Mouse (Mus musculus) forebrain, embryonic 14.5 days (tissue): ENCODE data around the gene Dgkh. TPM values are rescaled to one million over a fixed set of nuclear protein-coding genes. Genes with fewer than 3 reads are reported as not detected.
"Not testable (repeated sequence)": the region's sequence is repeated elsewhere in the genome, so short reads cannot be mapped to it uniquely, and the experiment has no call there.

ENCODE experiments used
- ATAC-seq: fragments of 200-750 bp; cut with Nextera tagmentation; 2 replicates; pipeline ENCODE4 v1.8.0; 2017; ENCODE audit warnings: mild to moderate bottlenecking, moderate library complexity
- DNase-seq: peaks from one replicate; pipeline ENCODE4 v3.0.0-alpha.2; 2015; ENCODE audit warnings: low spot score
- H3K27ac ChIP-seq: fragments of 300-500 bp; sonication (generic); 2 replicates; pipeline ENCODE4 v1.5.1; 2014; ENCODE audit warnings: low read depth, mild to moderate bottlenecking, control low read depth, low read length, moderate library complexity
- H3K27me3 ChIP-seq: fragments of 300-500 bp; sonication (generic); replicated peaks from 2 replicates; pipeline ENCODE4 v1.6.1; 2014; ENCODE audit warnings: low read length, control low read depth, mixed read lengths; ENCODE audit not compliant: control insufficient read depth, insufficient read depth
- H3K36me3 ChIP-seq: fragments of 300-500 bp; sonication (generic); 2 replicates; pipeline ENCODE4 v1.6.1; 2014; ENCODE audit warnings: low read length, control low read depth; ENCODE audit not compliant: control insufficient read depth, insufficient read depth
- H3K4me1 ChIP-seq: fragments of 300-500 bp; sonication (generic); 2 replicates; pipeline ENCODE4 v1.6.1; 2014; ENCODE audit warnings: antibody characterized with exemption, low read length, control low read depth; ENCODE audit not compliant: control insufficient read depth, insufficient read depth
- H3K4me2 ChIP-seq: fragments of 300-500 bp; sonication (generic); 2 replicates; pipeline ENCODE4 v1.6.1; 2014; ENCODE audit warnings: mild to moderate bottlenecking, control low read depth, low read length
- H3K4me3 ChIP-seq: fragments of 300-500 bp; sonication (generic); 2 replicates; pipeline ENCODE4 v1.5.1; 2014; ENCODE audit warnings: low read depth, low read length, control low read depth
- H3K9ac ChIP-seq: fragments of 300-500 bp; sonication (generic); 2 replicates; pipeline ENCODE4 v1.6.1; 2014; ENCODE audit warnings: mild to moderate bottlenecking, low read length, control low read depth, moderate library complexity
- H3K9me3 ChIP-seq: fragments of 300-500 bp; sonication (generic); replicated peaks from 2 replicates; pipeline ENCODE4 v1.6.1; 2016; ENCODE audit warnings: low read length, control low read depth, mixed read lengths; ENCODE audit not compliant: control insufficient read depth
- WGBS: fragments of 180-500 bp; shearing (Covaris S2); extraction: QIAGEN DNeasy Blood & Tissue Kit; methylation state at CpG from one replicate; pipeline ENCODE4 v1.1.7; 2014; 5-methylcytosine and 5-hydroxymethylcytosine counted together
- polyA plus RNA-seq: library from polyadenylated mRNA; unstranded; fragments of >200 nt; fragmentation: Nextera tagmentation; extraction: Ambion mirVana; gene quantifications from 2 replicates; pipeline ENCODE4 v1.2.1, GENCODE M21; 2014

Gene Dgkh
- polyA plus RNA-seq, 1 experiment from 2014 or later = 1.5 TPM

DNA sequence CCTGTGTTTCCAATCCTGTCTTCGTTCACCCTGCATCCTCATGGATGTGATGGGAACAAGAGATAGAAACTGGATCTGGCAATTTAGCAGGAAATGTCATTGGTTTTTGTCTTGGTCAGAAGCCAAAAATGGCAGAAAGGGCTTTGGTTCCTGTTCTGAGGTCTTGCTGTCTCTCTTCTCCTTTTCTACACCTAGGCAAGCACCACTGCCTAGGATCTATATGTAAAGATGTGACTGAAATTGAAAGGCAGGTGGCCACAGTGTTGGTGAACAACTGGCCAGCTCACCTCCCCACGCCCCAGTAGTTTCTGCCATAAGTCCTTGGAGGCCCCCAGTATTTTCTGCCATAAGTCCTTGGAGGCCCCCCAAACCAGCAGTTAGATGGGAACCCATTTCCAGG lies 16.1 kb upstream of the Dgkh start:
- H3K27me3 ChIP-seq = no peaks in the 10 kb centered on the region
- no peak overlapping the region for H3K4me3 ChIP-seq
- H3K27ac ChIP-seq = no peak overlapping the region
- no peaks in the 10 kb centered on the region for H3K9me3 ChIP-seq
- H3K36me3 ChIP-seq = no peaks in the 10 kb centered on the region
- H3K4me2 ChIP-seq = no peak overlapping the region
- H3K9ac ChIP-seq = no peak overlapping the region
- 90% methylated on average over 2 of the region's 2 CpGs for WGBS
- no peaks in the 10 kb centered on the region for H3K4me1 ChIP-seq
- DNase-seq = no peak
- no peak for ATAC-seq

DNA sequence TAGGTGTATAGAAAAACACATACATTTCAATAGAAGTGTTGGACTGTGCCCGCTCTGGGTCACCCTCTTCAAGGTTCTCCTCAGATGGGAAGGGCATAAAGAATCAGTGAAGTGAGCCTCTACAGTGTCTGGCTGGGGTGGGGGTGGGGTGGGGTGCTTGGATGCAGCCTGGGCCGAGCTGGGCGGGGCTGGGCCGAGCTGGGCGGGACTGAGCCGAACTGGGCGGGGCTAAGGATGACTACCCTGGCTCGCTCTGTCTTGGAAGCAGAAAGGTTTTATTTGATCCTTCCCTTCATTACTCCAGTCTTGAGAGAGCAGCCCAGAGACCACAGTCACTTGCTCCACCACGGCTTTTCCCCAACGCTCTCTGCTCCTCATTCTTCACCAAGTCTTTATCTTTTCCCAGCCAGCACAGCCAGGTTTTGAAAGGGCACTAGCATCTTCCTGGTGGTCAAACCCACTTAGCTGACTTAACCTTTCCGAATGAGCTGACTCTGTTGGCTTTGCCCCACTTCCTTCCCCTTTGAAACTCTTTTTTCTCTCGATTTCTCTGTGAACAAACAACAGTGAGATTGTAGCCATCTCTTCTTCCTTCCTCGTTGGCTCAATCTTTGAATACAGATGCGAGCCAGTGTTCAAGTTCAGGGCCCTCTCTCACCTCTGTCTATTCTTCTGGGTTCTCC lies 15.5 kb upstream of the Dgkh start:
- no peak for DNase-seq
- Histone ChIP-seq H3K9me3 (no peaks in the 10 kb centered on the region), H3K27ac (no peak overlapping the region), H3K27me3 (no peaks in the 10 kb centered on the region), H3K4me3 (no peak overlapping the region), H3K36me3 (no peaks in the 10 kb centered on the region), H3K4me1 (no peaks in the 10 kb centered on the region), H3K4me2 (no peak overlapping the region), H3K9ac (no peak overlapping the region)
- ATAC-seq = no peak
- WGBS = 51% methylated on average over 14 of the region's 14 CpGs

DNA sequence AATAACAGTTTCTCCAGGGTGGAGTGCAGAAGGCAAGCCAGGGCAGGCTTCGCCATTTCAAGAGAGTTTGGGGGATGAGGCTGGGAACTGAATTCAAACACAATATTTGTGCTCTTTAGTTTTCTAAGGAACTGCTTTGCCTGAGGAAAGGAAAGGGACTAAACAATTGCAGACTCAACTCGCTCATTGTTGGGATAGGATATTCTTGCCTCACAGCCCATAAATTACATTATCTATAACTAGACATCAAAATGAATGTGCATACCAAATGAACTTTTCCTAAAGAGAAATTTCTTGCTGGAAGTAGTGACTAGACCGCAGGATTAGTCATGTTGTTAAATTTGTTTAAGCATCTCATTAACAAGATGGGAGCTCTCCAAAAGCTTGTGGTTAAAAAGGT lies 14.9 kb upstream of the Dgkh start:
- Histone ChIP-seq H3K27me3 (no peaks in the 10 kb centered on the region), H3K4me3 (no peak overlapping the region), H3K9ac (no peak overlapping the region), H3K27ac (no peak overlapping the region), H3K9me3 (no peaks in the 10 kb centered on the region), H3K4me2 (no peak overlapping the region), H3K4me1 (no peaks in the 10 kb centered on the region), H3K36me3 (no peaks in the 10 kb centered on the region)
- no peak for ATAC-seq
- 91% methylated on average over 3 of the region's 3 CpGs for WGBS
- DNase-seq = no peak

DNA sequence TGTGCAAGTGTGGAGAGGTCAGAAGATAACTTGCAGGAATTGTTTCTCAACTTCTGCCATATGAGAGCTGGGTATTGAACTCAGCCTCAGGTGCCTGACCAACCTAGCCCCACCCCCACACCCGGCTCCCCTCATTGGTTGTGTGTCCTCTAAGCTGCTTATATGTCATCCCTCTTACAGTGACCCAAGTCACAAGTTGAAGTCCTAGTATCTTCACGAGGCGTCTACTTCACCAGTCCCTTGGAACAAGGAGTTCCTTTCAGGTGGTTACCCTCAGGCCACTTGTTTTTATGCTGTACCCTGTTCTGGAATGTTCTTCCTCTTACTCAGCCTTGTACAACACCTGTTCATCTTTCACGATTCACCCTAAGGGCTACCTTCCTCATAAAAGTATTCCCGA lies 2.0 kb upstream of the Dgkh start:
- DNase-seq (no peak), ATAC-seq (no peak)
- Histone ChIP-seq H3K27ac (no peak overlapping the region), H3K4me3 (no peak overlapping the region), H3K9ac (no peak overlapping the region), H3K27me3 (no peaks in the 10 kb centered on the region; the same call in 1 of the 2 replicates), H3K9me3 (no peaks in the 10 kb centered on the region), H3K4me2 (no peak overlapping the region), H3K36me3 (no peaks in the 10 kb centered on the region), H3K4me1 (peaks cover 10% of the 10 kb centered on the region; the same call in 1 of the 2 replicates)
- WGBS = 69% methylated on average over 5 of the region's 5 CpGs

DNA sequence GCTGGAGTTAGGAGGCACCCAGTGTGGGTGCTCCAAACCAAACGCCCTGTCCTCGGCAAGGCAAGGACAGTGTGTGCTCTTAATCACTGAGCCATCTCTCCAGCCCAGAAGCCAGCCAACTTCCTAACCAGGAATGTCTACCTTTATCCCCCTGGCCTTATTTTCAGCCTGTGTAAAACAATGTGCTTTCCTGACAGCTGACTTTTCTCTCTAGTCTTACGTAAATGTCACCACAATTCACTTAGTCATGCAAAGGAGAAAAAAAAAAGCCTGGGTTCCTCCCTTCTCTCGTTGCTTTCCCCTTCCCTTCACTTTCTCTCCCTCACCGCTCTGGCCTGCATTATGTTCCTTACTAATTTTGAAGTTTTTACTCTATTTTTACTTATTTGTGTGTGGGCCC lies 1.6 kb upstream of the Dgkh start:
- H3K27me3 ChIP-seq, ATAC-seq, H3K9me3 ChIP-seq, H3K9ac ChIP-seq, DNase-seq, H3K4me2 ChIP-seq, H3K36me3 ChIP-seq, H3K4me3 ChIP-seq, H3K4me1 ChIP-seq, H3K27ac ChIP-seq: not testable (repeated sequence)
- WGBS = 41% methylated on average over 5 of the region's 5 CpGs

DNA sequence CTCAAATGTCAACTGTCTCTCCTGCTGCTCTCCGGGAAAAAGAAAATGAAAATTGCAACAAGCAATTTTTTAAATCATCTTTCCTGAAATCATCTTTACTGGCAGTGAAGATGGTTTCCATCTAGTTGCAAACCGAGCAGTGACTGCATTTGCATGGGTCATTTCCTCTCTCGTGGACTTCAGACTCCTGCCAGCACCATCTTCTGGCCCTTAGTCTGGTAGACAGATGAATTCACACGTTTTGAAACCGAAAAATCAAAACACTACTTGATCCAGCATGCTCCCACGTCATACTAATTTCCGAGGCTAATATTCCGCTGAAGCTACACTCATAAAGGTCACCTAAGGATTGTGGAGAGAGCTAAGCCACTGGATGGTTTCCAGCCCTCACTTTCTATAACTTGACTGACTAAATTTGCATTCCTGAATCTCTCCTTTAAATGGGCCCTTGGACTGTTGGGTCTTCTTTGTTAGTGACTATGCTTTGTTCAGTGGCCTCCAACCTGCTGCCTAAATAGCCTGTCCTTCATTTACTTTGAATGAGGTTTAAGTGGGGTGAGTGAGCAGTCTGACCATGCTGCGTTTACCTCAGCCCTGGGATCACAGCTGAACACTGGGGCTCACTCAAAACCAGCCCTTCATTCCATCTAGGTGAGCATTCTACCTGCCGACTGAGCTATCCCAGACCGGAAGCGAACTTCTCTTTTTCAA lies 945 bp upstream of the Dgkh start:
- Histone ChIP-seq H3K9me3 (no peaks in the 10 kb centered on the region), H3K27me3 (no peaks in the 10 kb centered on the region; the same call in 1 of the 2 replicates), H3K4me3 (peak overlapping the region; percentile 75), H3K27ac (peak overlapping the region; percentile 70; the same call in 1 of the 2 replicates), H3K4me1 (peaks cover 10% of the 10 kb centered on the region; the same call in 1 of the 2 replicates), H3K36me3 (no peaks in the 10 kb centered on the region), H3K9ac (peak overlapping the region; percentile 80), H3K4me2 (peak overlapping the region; percentile 99)
- WGBS = 9% methylated on average over 12 of the region's 12 CpGs
- no peak for ATAC-seq
- DNase-seq = peak; percentile 35

DNA sequence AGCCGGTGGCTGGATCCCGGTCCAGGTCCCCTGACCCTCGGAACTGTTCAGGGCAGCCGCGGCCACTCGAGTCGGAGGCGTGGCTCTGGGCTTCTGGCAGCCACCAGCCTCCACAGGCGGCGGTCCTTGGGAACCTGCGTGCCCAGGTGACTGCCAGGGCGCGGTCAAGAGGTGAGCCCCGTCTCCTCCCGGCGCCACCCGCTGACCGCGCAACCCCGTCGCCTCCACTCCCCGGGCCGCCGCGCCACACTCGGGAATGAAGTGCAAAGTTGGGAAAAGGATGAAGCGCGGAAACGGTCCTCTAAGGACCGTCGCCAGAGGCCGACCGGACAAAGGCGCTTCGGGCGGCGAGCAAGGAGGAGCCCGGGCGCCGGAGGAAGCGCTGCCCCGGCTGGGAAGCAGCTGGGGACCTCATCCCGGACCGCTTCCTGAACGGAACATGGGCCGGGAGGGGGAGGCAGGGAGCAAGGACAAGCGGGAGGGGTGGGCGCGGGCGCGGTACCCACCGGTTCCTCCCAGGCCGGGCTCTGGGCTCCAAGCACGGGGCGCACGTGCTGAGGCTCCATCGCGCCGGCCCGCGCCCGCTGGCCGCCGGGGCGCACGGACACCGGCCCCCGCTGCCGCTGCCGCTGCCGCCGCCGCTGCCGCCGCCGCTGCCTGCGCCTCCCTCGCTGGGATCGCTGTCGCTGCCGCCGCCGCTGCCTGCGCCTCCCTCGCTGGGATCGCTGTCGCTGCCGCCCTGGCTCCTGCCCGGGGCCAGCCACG lies 542 bp downstream of the Dgkh start:
- H3K4me2 ChIP-seq = peak overlapping the region; percentile 99
- peak; percentile 75 for ATAC-seq

DNA sequence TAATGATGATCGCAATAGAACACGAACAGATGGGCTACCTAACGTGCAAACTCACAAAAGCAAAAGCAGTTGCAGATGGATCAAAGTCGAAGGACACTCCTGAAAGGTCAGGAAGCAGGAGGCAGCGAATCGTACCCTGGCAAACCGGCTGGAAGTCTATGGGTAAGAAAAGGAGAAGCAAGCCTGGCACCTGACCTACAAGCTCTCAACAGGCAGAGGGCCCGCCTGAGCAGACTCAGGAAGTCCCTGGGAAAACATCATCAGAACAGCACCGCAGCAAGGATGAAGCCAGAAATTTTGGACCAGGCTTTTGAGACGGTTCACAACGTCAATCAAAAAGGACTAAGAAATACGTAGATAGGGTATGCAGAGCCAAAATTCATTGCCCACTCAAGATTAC lies 1.3 kb downstream of the Dgkh start:
- H3K27ac ChIP-seq = no peak overlapping the region
- H3K36me3 ChIP-seq = no peaks in the 10 kb centered on the region
- peaks cover 4% of the 10 kb centered on the region; the same call in 1 of the 2 replicates for H3K27me3 ChIP-seq
- DNase-seq (peak; percentile 48), ATAC-seq (no peak)
- peak overlapping the region; percentile 75 for H3K4me3 ChIP-seq
- peaks cover 10% of the 10 kb centered on the region; the same call in 1 of the 2 replicates for H3K4me1 ChIP-seq
- WGBS = 10% methylated on average over 12 of the region's 12 CpGs
- H3K9me3 ChIP-seq = no peaks in the 10 kb centered on the region
- peak overlapping the region; percentile 99 for H3K4me2 ChIP-seq
- H3K9ac ChIP-seq = peak overlapping the region; percentile 80

More for the DNA sequence above, 542 bp downstream of the Dgkh start:
- Histone ChIP-seq H3K36me3 (no peaks in the 10 kb centered on the region), H3K27me3 (no peaks in the 10 kb centered on the region; the same call in 1 of the 2 replicates), H3K4me3 (peak overlapping the region; percentile 75), H3K9me3 (no peaks in the 10 kb centered on the region), H3K4me1 (peaks cover 10% of the 10 kb centered on the region; the same call in 1 of the 2 replicates), H3K9ac (peak overlapping the region; percentile 80), H3K27ac (peak overlapping the region; percentile 70; the same call in 1 of the 2 replicates)
- 1% methylated on average over 48 of the region's 90 CpGs for WGBS
- DNase-seq = peak; percentile 59
